Mouse (Mus musculus): ENCODE measurements around the gene Tppp3.

DNA sequence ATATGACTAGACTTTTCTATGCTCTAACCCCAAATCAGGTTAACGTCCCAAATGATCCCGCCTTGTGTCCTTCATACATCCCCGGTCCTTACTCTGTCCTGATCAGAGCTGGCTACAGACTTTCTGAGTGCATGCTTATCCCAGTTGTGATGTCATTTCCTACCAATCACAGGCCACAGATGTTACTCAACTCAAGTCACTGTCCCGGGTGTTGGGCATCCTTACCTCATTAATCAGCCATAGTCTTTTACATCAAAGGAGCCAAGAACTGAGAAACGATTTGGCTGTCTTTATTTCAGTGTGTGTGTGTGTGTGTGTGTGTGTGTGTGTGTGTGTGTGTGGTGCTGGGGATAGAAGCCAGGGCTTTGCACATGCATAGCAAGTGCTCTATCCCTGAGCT is 17.2 kb downstream of the Tppp3 start:
- TF ChIP-seq CTCF (conservative IDR thresholded peaks at IDR 0.05; ENCODE audit: low read length) (no peak), POU5F1 (IDR thresholded peaks at IDR 0.05; ENCODE audit: borderline replicate concordance, low read length) (no peak)

Data from E14TG2a.4 (cell line).